Mouse (Mus musculus) forebrain, embryonic 13.5 days (tissue): Measurements from ENCODE around the gene Gm4450. TPM values are rescaled to one million over a fixed set of nuclear protein-coding genes. Genes with fewer than 3 reads are reported as not detected.
"Not testable (repeated sequence)": the region's sequence is repeated elsewhere in the genome, so short reads cannot be mapped to it uniquely, and the experiment has no call there.

Source experiments
- ATAC-seq: fragments of 200-750 bp; cut with Nextera tagmentation; 2 replicates; pipeline ENCODE4 v1.8.0; 2017
- H3K27ac ChIP-seq: fragments of 300-500 bp; sonication (generic); 2 replicates; pipeline ENCODE4 v1.5.1; 2015; ENCODE audit warnings: inconsistent platforms, mild to moderate bottlenecking, moderate library complexity
- H3K27me3 ChIP-seq: fragments of 300-500 bp; sonication (generic); 2 replicates; pipeline ENCODE4 v1.6.1; 2015; ENCODE audit warnings: mild to moderate bottlenecking, inconsistent platforms
- H3K36me3 ChIP-seq: fragments of 300-500 bp; sonication (generic); 2 replicates; pipeline ENCODE4 v1.6.1; 2015; ENCODE audit warnings: mild to moderate bottlenecking, inconsistent platforms; ENCODE audit not compliant: poor library complexity, severe bottlenecking
- H3K4me1 ChIP-seq: fragments of 300-500 bp; sonication (generic); 2 replicates; pipeline ENCODE4 v1.6.1; 2015; ENCODE audit warnings: inconsistent platforms
- H3K4me2 ChIP-seq: fragments of 300-500 bp; sonication (generic); 2 replicates; pipeline ENCODE4 v1.6.1; 2015; ENCODE audit warnings: inconsistent platforms, mild to moderate bottlenecking, moderate library complexity
- H3K4me3 ChIP-seq: fragments of 300-500 bp; sonication (generic); 2 replicates; pipeline ENCODE4 v1.5.1; 2015; ENCODE audit warnings: mild to moderate bottlenecking, inconsistent platforms
- H3K9ac ChIP-seq: fragments of 300-500 bp; sonication (generic); 2 replicates; pipeline ENCODE4 v1.6.1; 2015; ENCODE audit warnings: mild to moderate bottlenecking, inconsistent platforms
- H3K9me3 ChIP-seq: fragments of 300-500 bp; sonication (generic); replicated peaks from 2 replicates; pipeline ENCODE4 v1.6.1; 2016; ENCODE audit warnings: inconsistent platforms
- WGBS: fragments of 180-500 bp; shearing (Covaris S2); methylation state at CpG from one replicate; pipeline ENCODE4 v1.1.7; 2015; 5-methylcytosine and 5-hydroxymethylcytosine counted together
- polyA plus RNA-seq: library from polyadenylated mRNA; unstranded; fragments of >200 nt; fragmentation: Nextera tagmentation; extraction: Ambion mirVana; gene quantifications from 2 replicates; pipeline ENCODE4 v1.2.1, GENCODE M21; 2015

Gm4450 gene
- polyA plus RNA-seq, 1 experiment from 2014 or later: not detected

- H3K27ac ChIP-seq: no peak overlapping the region
- ATAC-seq: no peak
- H3K9ac ChIP-seq: no peak overlapping the region
- H3K4me3 ChIP-seq: no peak overlapping the region
- WGBS: 89% methylated on average over 3 of the region's 3 CpGs
- no peak overlapping the region for H3K4me2 ChIP-seq
- no peaks in the 10 kb centered on the region for H3K36me3 ChIP-seq
- peaks cover 12% of the 10 kb centered on the region for H3K4me1 ChIP-seq
- no peaks in the 10 kb centered on the region for H3K9me3 ChIP-seq
- H3K27me3 ChIP-seq: no peaks in the 10 kb centered on the region
Measured at GRCm38 (mm10) chr3:98414296-98414695, 42.6 kb downstream of the Gm4450 start.

GRCm38 (mm10) chr3:98413733-98414132, 43.2 kb downstream of the Gm4450 start:
- Histone ChIP-seq H3K36me3 (no peaks in the 10 kb centered on the region), H3K4me3 (no peak overlapping the region), H3K27ac (no peak overlapping the region), H3K9ac (no peak overlapping the region), H3K9me3 (no peaks in the 10 kb centered on the region), H3K4me1 (peaks cover 12% of the 10 kb centered on the region), H3K4me2 (no peak overlapping the region), H3K27me3 (no peaks in the 10 kb centered on the region)
- WGBS: 82% methylated on average over 2 of the region's 2 CpGs
- ATAC-seq: no peak

- H3K9me3 ChIP-seq, H3K4me3 ChIP-seq, H3K9ac ChIP-seq, H3K4me1 ChIP-seq, H3K27me3 ChIP-seq, H3K27ac ChIP-seq, ATAC-seq, H3K36me3 ChIP-seq, H3K4me2 ChIP-seq: not testable (repeated sequence)
- WGBS: 93% methylated on average over 18 of the region's 27 CpGs
Measured at GRCm38 (mm10) chr3:98410619-98411580, 46.0 kb downstream of the Gm4450 start.

- not testable (repeated sequence) for H3K9ac ChIP-seq, H3K9me3 ChIP-seq, H3K4me2 ChIP-seq, H3K36me3 ChIP-seq, H3K27ac ChIP-seq, H3K4me3 ChIP-seq, H3K27me3 ChIP-seq, ATAC-seq, H3K4me1 ChIP-seq
- 67% methylated on average over 5 of the region's 5 CpGs for WGBS
Measured at GRCm38 (mm10) chr3:98407261-98407780, 49.6 kb downstream of the Gm4450 start.

- not testable (repeated sequence) for H3K36me3 ChIP-seq, H3K9me3 ChIP-seq, H3K4me1 ChIP-seq, H3K27me3 ChIP-seq, ATAC-seq, H3K4me2 ChIP-seq, H3K4me3 ChIP-seq, H3K27ac ChIP-seq, H3K9ac ChIP-seq
- 73% methylated on average over 12 of the region's 12 CpGs for WGBS
Measured at GRCm38 (mm10) chr3:98406569-98407144, 50.3 kb downstream of the Gm4450 start.

GRCm38 (mm10) chr3:98405877-98406276, 51.0 kb downstream of the Gm4450 start:
- H3K27me3 ChIP-seq, H3K4me3 ChIP-seq, H3K4me1 ChIP-seq, ATAC-seq, H3K27ac ChIP-seq, H3K4me2 ChIP-seq, H3K9me3 ChIP-seq, H3K9ac ChIP-seq, H3K36me3 ChIP-seq: not testable (repeated sequence)
- 89% methylated on average over 6 of the region's 6 CpGs for WGBS

- WGBS: 95% methylated on average over 9 of the region's 9 CpGs
- H3K4me1 ChIP-seq, H3K27me3 ChIP-seq, H3K36me3 ChIP-seq, H3K4me2 ChIP-seq, H3K9ac ChIP-seq, ATAC-seq, H3K27ac ChIP-seq, H3K4me3 ChIP-seq, H3K9me3 ChIP-seq: not testable (repeated sequence)
Measured at GRCm38 (mm10) chr3:98404268-98404895, 52.5 kb downstream of the Gm4450 start.

Other genes starting within 250 kb of the Gm4450 start
- not detected in 2 replicates for gene Reg4, start 235.0 kb downstream of the Gm4450 start, polyA plus RNA-seq
- 2.0 and 2.4 TPM in 2 replicates for gene Hmgcs2, start 176.7 kb downstream of the Gm4450 start, polyA plus RNA-seq
- 239 and 277 TPM in 2 replicates for gene Phgdh, start 117.1 kb downstream of the Gm4450 start, polyA plus RNA-seq
- gene Zfp697, start 74.7 kb downstream of the Gm4450 start, polyA plus RNA-seq: 12.2 and 14.1 TPM in 2 replicates
- not detected in 2 replicates for gene Hsd3b4, start 53.4 kb upstream of the Gm4450 start, polyA plus RNA-seq
- not detected in 2 replicates for gene Gm10681, start 131.7 kb upstream of the Gm4450 start, polyA plus RNA-seq
- not detected in 2 replicates for gene Hsd3b5, start 173.1 kb upstream of the Gm4450 start, polyA plus RNA-seq